In the genomic region with DNA sequence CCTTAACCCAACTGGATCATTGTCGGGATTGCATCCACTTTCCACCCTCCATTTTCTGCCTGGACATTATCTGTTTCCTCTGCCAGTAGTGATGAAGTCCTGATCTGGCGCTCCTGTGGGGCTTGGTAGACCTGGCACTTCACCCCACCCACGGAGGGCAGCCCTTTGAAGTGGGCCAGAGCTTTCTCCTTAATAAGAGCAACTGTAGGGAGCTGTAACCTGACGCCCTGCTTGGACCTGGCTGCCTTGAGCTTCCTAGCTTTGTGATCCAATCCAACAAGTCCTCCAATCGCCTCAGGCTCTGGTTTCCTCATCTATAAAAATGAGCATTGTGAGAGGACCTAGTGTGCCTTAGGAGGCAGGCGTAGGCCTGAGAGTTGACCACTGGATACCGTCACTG, we compare ENCODE assay signal across 8 mouse cellular contexts. TPM values are rescaled to one million over a fixed set of nuclear protein-coding genes. Genes with fewer than 3 reads are reported as not detected.
DNase-seq lines count a peak whose midpoint lies in the region; ATAC-seq and TF ChIP-seq lines count a peak whose summit lies in the region.

No protein-coding gene starts in this region.

- TF ChIP-seq CTCF in liver, adult 2 months (IDR thresholded peaks at IDR 0.05; ENCODE audit: low read depth, low read length): no peak
- no peak for TF ChIP-seq CTCF in small intestine, adult 2 months (IDR thresholded peaks at IDR 0.05; ENCODE audit: extremely low read depth, insufficient read length, insufficient replicate concordance, low read depth, low read length)

- no peak for ATAC-seq in forebrain, embryonic 11.5 days (replicated peaks; ENCODE audit: low FRiP score)
- ATAC-seq in limb, embryonic 13.5 days (ENCODE audit: low FRiP score, low read depth): no peak

- H3K79me2 ChIP-seq in liver, adult 2 months (ENCODE audit: control insufficient read depth, insufficient read depth, low read length): peaks cover 37% of the 10 kb centered on the region

- H3K27ac ChIP-seq in liver, adult 2 months (replicated peaks; ENCODE audit: insufficient read depth, low read depth, low read length): peak overlapping the region; percentile 80
- no peak overlapping the region for H3K27ac ChIP-seq in forebrain, embryonic 11.5 days (ENCODE audit: low read depth, low read length)
- no peak overlapping the region for H3K27ac ChIP-seq in limb, embryonic 13.5 days
- H3K27ac ChIP-seq in small intestine, adult 2 months (ENCODE audit: insufficient read depth, low read depth, low read length): no peak overlapping the region

- H3K4me3 ChIP-seq in liver, adult 2 months (ENCODE audit: insufficient read depth, low read depth, low read length): peak overlapping the region; percentile 89
- H3K4me3 ChIP-seq in forebrain, embryonic 11.5 days (ENCODE audit: low read depth, low read length): no peak overlapping the region
- peak overlapping the region; percentile 85; the same call in 1 of the 2 replicates for H3K4me3 ChIP-seq in limb, embryonic 13.5 days
- peak overlapping the region; percentile 97; the same call in 1 of the 2 replicates for H3K4me3 ChIP-seq in small intestine, adult 2 months (ENCODE audit: low read depth, low read length)

- no peak for DNase-seq in liver, adult 2 months (ENCODE audit: extremely low read depth, low read depth, low spot score)
- DNase-seq in liver: no peak
- no peak for DNase-seq in forebrain, embryonic 11.5 days (ENCODE audit: low spot score)
- no peak for DNase-seq in right cerebral cortex, adult 18-20 months
- DNase-seq in testis, postnatal 14 days (ENCODE audit: low spot score): no peak
- no peak for DNase-seq in thymus, adult 18-20 months

- H3K4me1 ChIP-seq in liver, adult 2 months (ENCODE audit: control insufficient read depth, insufficient read depth, low read length): peaks cover 40% of the 10 kb centered on the region
- H3K4me1 ChIP-seq in forebrain, embryonic 11.5 days (replicated peaks; ENCODE audit: control insufficient read depth, insufficient read depth, low read length): peaks cover 14% of the 10 kb centered on the region; the same call in 1 of the 2 replicates
- peaks cover 25% of the 10 kb centered on the region for H3K4me1 ChIP-seq in limb, embryonic 13.5 days
- peaks cover 11% of the 10 kb centered on the region for H3K4me1 ChIP-seq in small intestine, adult 2 months (ENCODE audit: control insufficient read depth, insufficient read depth, insufficient read length, low read length)

- peak overlapping the region; percentile 89; the same call in 1 of the 2 replicates for H3K4me2 ChIP-seq in forebrain, embryonic 11.5 days (ENCODE audit: low read depth, low read length, severe bottlenecking)
- peak overlapping the region; percentile 91 for H3K4me2 ChIP-seq in limb, embryonic 13.5 days (replicated peaks)

- H3K36me3 ChIP-seq in liver, adult 2 months (ENCODE audit: control insufficient read depth, insufficient read depth, low read length): peaks cover 12% of the 10 kb centered on the region
- no peaks in the 10 kb centered on the region; the same call in 1 of the 2 replicates for H3K36me3 ChIP-seq in forebrain, embryonic 11.5 days (ENCODE audit: control insufficient read depth, insufficient read depth, low read length)
- peaks cover 20% of the 10 kb centered on the region for H3K36me3 ChIP-seq in limb, embryonic 13.5 days
- H3K36me3 ChIP-seq in small intestine, adult 2 months (ENCODE audit: control insufficient read depth, insufficient read depth, low read length): peaks cover 9% of the 10 kb centered on the region; the same call in 1 of the 2 replicates

- H3K9me3 ChIP-seq in forebrain, embryonic 11.5 days (ENCODE audit: control insufficient read depth, low read length): no peaks in the 10 kb centered on the region
- no peaks in the 10 kb centered on the region for H3K9me3 ChIP-seq in limb, embryonic 13.5 days

- WGBS in liver, adult 2 months: 34% methylated on average over 7 of the region's 7 CpGs
- 64% methylated on average over 7 of the region's 7 CpGs for WGBS in forebrain, embryonic 11.5 days
- 24% methylated on average over 7 of the region's 7 CpGs for WGBS in limb, embryonic 13.5 days
- 84% methylated on average over 7 of the region's 7 CpGs for WGBS in small intestine, adult 2 months

- TF ChIP-seq POLR2A in liver, adult 2 months (IDR thresholded peaks at IDR 0.05; ENCODE audit: extremely low read depth, insufficient read depth, low read length): no peak
- no peak for TF ChIP-seq POLR2A in small intestine, adult 2 months (IDR thresholded peaks at IDR 0.05; ENCODE audit: low read depth, low read length)

- no peaks in the 10 kb centered on the region for H3K27me3 ChIP-seq in liver, adult 2 months (ENCODE audit: control insufficient read depth, insufficient read depth, low read length)
- no peaks in the 10 kb centered on the region for H3K27me3 ChIP-seq in forebrain, embryonic 11.5 days (ENCODE audit: control insufficient read depth, insufficient read depth, low read length)
- H3K27me3 ChIP-seq in limb, embryonic 13.5 days: no peaks in the 10 kb centered on the region
- no peaks in the 10 kb centered on the region for H3K27me3 ChIP-seq in small intestine, adult 2 months (ENCODE audit: control insufficient read depth, insufficient read depth, low read length)

- H3K9ac ChIP-seq in liver, adult 2 months (ENCODE audit: low read depth, low read length): peak overlapping the region; percentile 94
- H3K9ac ChIP-seq in forebrain, embryonic 11.5 days (ENCODE audit: low read length): no peak overlapping the region
- peak overlapping the region; percentile 85 for H3K9ac ChIP-seq in limb, embryonic 13.5 days

RNA-seq across cellular contexts. Expression of a gene that starts 1.9 kb away (rescaled TPM):
- 29.3 and 40.9 TPM in 2 replicates for total RNA-seq in liver, adult 2 months (2014; rRNA removed)
- polyA plus RNA-seq in liver, adult 2 months (2012; rRNA removed): 66.8 and 190 TPM in 2 replicates
- 55.4 and 56.6 TPM in 2 replicates for polyA plus RNA-seq in forebrain, embryonic 11.5 days (2014; fragmentation: Nextera tagmentation; extraction: Ambion mirVana)
- polyA plus RNA-seq in limb, embryonic 13.5 days (2015; fragmentation: Nextera tagmentation; extraction: Ambion mirVana): 35.2 and 35.3 TPM in 2 replicates
- polyA plus RNA-seq in small intestine, adult 2 months (2012; rRNA removed): 23.9 and 37.6 TPM in 2 replicates

RNA-seq across cellular contexts. Expression of a gene that starts 36.2 kb away (rescaled TPM):
- 7.7 and 8.8 TPM in 2 replicates for total RNA-seq in liver, adult 2 months (2014; rRNA removed)
- 18.3 and 23.0 TPM in 2 replicates for polyA plus RNA-seq in liver, adult 2 months (2012; rRNA removed)
- polyA plus RNA-seq in forebrain, embryonic 11.5 days (2014; fragmentation: Nextera tagmentation; extraction: Ambion mirVana): 44.1 TPM in 2 replicates
- polyA plus RNA-seq in limb, embryonic 13.5 days (2015; fragmentation: Nextera tagmentation; extraction: Ambion mirVana): 37.3 and 38.1 TPM in 2 replicates
- polyA plus RNA-seq in small intestine, adult 2 months (2012; rRNA removed): 28.5 and 33.5 TPM in 2 replicates

RNA-seq across cellular contexts. Expression of a gene that starts 43.6 kb away (rescaled TPM):
- 3.8 and 5.6 TPM in 2 replicates for total RNA-seq in liver, adult 2 months (2014; rRNA removed)
- polyA plus RNA-seq in liver, adult 2 months (2012; rRNA removed): 12.0 and 14.0 TPM in 2 replicates
- polyA plus RNA-seq in forebrain, embryonic 11.5 days (2014; fragmentation: Nextera tagmentation; extraction: Ambion mirVana): 15.7 and 16.4 TPM in 2 replicates
- polyA plus RNA-seq in limb, embryonic 13.5 days (2015; fragmentation: Nextera tagmentation; extraction: Ambion mirVana): 12.1 and 12.9 TPM in 2 replicates
- 10.1 and 13.2 TPM in 2 replicates for polyA plus RNA-seq in small intestine, adult 2 months (2012; rRNA removed)

RNA-seq across cellular contexts. Expression of a gene that starts 54.0 kb away (rescaled TPM):
- total RNA-seq in liver, adult 2 months (2014; rRNA removed): 0.07 TPM in 1 of 2 replicates, not detected in the other
- polyA plus RNA-seq in liver, adult 2 months (2012; rRNA removed): not detected in 2 replicates
- polyA plus RNA-seq in forebrain, embryonic 11.5 days (2014; fragmentation: Nextera tagmentation; extraction: Ambion mirVana): 0.67 and 1.0 TPM in 2 replicates
- polyA plus RNA-seq in limb, embryonic 13.5 days (2015; fragmentation: Nextera tagmentation; extraction: Ambion mirVana): 0.14 and 0.23 TPM in 2 replicates
- 0.06 TPM in 1 of 2 replicates, not detected in the other for polyA plus RNA-seq in small intestine, adult 2 months (2012; rRNA removed)
